Mouse (Mus musculus) left cerebral cortex, adult 8-10 months (tissue): Measurements from ENCODE around the gene Acads. TPM values are rescaled to one million over a fixed set of nuclear protein-coding genes. Genes with fewer than 3 reads are reported as not detected.
A peak's percentile ranks its signal among the peaks of the same experiment; 100 is the strongest.

ENCODE experiments used
- DNase-seq, 2 experiments: peaks; one replicate each; pipeline ENCODE4 v3.0.0; 2022; ENCODE audit warnings: low spot score in 2 of 2
- total RNA-seq, 4 experiments: library from RNA; stranded (reverse); gene quantifications; 2 replicates each; pipeline ENCODE4 v1.2.4; 2022

Acads gene
- total RNA-seq, 4 experiments from 2014 or later = 7.8 to 9.2 (median 8.9) TPM

- DNase-seq = peak in 1 of 2 experiments; percentile 65
Measured at GRCm38 (mm10) chr5:115072143-115072542, 47.0 kb downstream of the Acads start.

DNA sequence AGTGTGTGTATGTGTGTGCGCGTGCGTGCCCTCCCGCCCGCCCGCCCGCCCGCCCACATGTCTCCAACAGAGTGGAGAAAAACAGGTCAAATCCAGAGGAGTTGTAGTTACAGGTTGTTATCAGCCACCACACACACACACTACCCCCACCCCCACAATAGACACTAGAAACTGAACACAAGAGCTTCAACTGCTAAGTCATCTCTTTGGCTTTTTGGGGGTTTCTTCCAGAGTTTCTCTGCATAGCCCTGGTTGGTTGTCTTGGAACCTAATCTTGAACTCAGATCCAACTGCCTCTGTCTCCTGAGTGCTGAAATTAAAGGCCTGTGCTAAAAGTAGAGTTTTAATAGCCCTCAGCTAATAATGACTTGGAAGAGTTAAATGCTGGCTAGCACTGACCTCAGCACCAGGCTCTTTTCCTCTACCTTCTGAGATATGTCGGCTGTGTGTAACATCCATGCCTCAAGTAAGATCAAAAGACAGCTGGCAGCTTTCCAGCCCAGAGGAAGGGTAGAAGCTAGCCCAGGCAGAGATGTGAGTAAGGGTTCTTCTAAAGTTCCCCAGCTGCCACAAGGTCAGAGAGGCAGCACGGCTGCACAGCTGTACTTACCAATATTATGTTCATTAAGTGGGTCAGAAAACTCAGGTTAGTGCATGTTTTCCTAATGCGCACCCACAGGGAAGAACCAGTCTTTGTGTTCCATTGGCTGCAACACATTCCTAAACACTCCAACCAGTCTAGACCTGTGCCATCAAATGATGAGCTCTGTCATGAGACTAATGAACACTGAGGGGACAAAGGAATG, 47.8 kb downstream of the Acads start:
- no peak for DNase-seq

- no peak for DNase-seq
Measured at GRCm38 (mm10) chr5:115070457-115070856, 48.7 kb downstream of the Acads start.

- DNase-seq = no peak
Measured at GRCm38 (mm10) chr5:115069611-115070010, 49.5 kb downstream of the Acads start.

DNA sequence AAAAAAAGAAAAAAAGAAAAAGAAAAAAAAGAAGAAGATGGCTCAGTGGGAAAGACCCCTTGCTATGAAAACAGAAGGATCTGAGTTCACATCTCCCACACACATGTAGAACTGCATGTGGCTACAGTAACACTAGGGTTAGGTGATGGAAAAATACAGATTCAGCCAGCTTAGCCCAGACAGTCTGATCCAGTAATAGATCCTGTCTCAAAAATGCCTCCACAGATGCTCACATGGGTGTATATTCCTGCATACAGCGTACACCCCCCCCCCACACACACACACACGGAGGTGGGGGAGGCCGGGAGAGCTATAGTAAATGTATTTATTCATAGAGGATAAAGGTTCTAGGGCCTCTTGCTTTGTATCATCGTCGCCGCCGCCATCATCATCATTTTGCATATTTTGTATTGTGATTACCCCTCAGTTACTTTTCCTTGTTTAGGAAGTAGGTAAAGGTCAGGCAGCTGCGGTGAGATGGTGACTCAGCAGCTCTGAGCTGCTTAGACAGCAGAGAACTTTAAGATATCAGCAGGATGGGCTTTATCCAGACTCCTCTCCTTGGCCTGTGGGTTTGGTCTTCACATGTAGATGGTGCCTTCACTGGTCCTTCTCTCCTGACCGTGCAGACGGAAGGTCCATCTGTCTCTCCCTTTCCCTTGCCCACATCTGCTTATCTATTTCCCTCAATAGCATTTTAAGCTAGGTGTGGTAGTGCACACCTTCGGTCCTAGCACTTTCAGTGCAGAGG, 50.3 kb downstream of the Acads start:
- no peak for DNase-seq

- DNase-seq = no peak
Measured at GRCm38 (mm10) chr5:115066245-115066644, 52.9 kb downstream of the Acads start.

DNA sequence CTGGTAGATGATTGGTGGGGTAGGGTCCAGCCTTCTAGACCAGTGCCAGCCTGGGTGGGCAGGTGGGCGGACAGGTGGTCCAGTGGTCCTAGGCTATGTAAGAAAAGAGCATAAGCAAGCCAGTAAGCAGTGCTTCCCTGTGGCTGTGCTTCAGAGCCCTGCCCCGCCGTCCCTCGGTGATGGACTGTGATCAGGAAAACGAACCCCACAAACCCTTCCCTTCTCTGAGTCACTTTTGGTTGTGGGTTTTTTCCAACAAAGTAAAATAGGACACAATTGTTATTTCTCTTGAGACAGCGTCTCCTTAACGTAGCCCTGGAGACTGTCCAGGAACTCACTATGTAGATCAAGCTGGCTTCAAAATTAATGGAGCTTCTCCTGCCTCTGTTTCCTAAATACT, 55.8 kb downstream of the Acads start:
- no peak for DNase-seq

DNA sequence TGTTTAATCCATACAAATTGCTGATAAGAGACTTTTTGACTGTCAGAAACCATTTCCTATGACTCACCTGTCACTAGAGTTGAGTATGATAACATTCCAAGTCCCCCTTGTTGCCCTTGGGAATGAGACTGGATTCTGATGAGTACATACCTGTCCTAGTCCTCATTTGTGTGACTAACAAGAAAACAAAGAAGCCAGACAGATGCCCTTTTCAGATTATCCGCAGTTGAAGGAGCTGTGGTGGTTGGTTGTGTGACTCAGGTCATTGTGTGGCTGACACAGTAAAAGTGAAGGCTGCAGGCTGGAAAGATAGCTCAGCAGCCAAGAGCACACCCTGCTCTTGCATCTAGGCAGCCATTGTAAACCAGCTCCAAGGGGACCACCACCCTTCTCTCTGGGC, 56.6 kb downstream of the Acads start:
- DNase-seq = no peak

- no peak for DNase-seq
Measured at GRCm38 (mm10) chr5:115060977-115061376, 58.2 kb downstream of the Acads start.

Other genes with a start within 250 kb of the Acads start
- 1 to 10 TPM; 2.3 to 6.1 (median 3.9) TPM for gene Oasl2, start 222.4 kb downstream of the Acads start, total RNA-seq
- gene Oasl1, start 196.1 kb downstream of the Acads start, total RNA-seq = under 1 TPM in 2 of 4 experiments, not detected in 2; 0.35 to 0.68 TPM
- gene 2210016L21Rik, start 177.2 kb downstream of the Acads start, total RNA-seq = 100 to 1,000 TPM; 192 to 228 (median 217) TPM
- not detected for gene Hnf1a, start 148.3 kb downstream of the Acads start, total RNA-seq
- gene Sppl3, start 108.2 kb downstream of the Acads start, total RNA-seq = 10 to 100 TPM; 83.7 to 90.3 (median 85.0) TPM
- not detected for gene Gm10401, start 21.1 kb downstream of the Acads start, total RNA-seq
- gene Unc119b, start 15.6 kb upstream of the Acads start, total RNA-seq = 10 to 100 TPM; 21.2 to 26.9 (median 24.2) TPM
- 10 to 100 TPM; 66.1 to 84.8 (median 72.3) TPM for gene Mlec, start 38.8 kb upstream of the Acads start, total RNA-seq
- 100 to 1,000 TPM; 228 to 252 (median 243) TPM for gene Cabp1, start 75.0 kb upstream of the Acads start, total RNA-seq
- gene Pop5, start 116.5 kb upstream of the Acads start, total RNA-seq = 10 to 100 TPM; 72.0 to 91.4 (median 77.3) TPM
- 100 to 1,000 TPM; 216 to 259 (median 243) TPM for gene Rnf10, start 153.6 kb upstream of the Acads start, total RNA-seq
- gene Coq5, start 160.3 kb upstream of the Acads start, total RNA-seq = 10 to 100 TPM; 40.4 to 43.6 (median 42.2) TPM
- gene Dynll1, start 181.7 kb upstream of the Acads start, total RNA-seq = 100 to 1,000 TPM; 550 to 617 (median 573) TPM
- gene Srsf9, start 207.8 kb upstream of the Acads start, total RNA-seq = 10 to 100 TPM; 55.2 to 70.1 (median 64.6) TPM
- gene Gatc, start 221.8 kb upstream of the Acads start, total RNA-seq = 10 to 100 TPM; 19.2 to 21.4 (median 20.2) TPM
- 10 to 100 TPM; 20.7 to 24.6 (median 22.5) TPM for gene Triap1, start 221.9 kb upstream of the Acads start, total RNA-seq
- 100 to 1,000 TPM; 686 to 806 (median 740) TPM for gene Cox6a1, start 229.6 kb upstream of the Acads start, total RNA-seq